Mouse (Mus musculus): ENCODE results near the gene Usp29.
A peak's percentile ranks its signal among the peaks of the same experiment; 100 is the strongest.

The Usp29 gene

DNA sequence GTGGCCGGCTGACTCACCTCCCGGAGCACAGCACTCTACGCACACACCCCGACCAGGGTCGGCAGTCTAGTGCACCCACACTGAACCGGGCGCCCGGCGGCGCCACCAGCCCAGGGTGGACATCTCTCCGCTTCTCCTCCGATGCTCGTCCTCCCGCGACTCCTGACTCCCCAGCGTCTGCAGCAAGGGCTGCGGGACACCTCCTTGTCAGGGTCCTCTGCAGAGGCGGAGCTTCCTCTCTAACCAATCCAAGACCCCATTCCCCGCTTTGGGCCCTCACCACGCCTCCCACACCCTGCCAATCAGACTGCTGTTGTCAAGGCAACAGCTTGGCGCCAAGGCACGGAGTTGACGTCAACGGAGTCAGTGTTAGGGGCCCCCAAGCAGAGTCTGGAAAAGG, at the start of gene Usp29, which contains the start of gene Peg3:
Gene Usp29 (plus strand): TSS at position 338 of the 400 bp plus-strand sequence.
Gene Peg3 (minus strand): TSS at position 191 of the 400 bp plus-strand sequence.
- peak; percentile 78 for DNase-seq (ENCODE audit: low read depth, low spot score)

- DNase-seq (ENCODE audit: low read depth, low spot score) = no peak
Observed at GRCm38 (mm10) chr7:6685511-6685910, 44.9 kb upstream of the Usp29 start.

- peak; percentile 66 for DNase-seq (ENCODE audit: low read depth, low spot score)
Observed at GRCm38 (mm10) chr7:6696241-6697045, 33.9 kb upstream of the Usp29 start, which contains the start of gene Zim1. TSS of gene Zim1 (minus strand) at chr7:6696450.

DNA sequence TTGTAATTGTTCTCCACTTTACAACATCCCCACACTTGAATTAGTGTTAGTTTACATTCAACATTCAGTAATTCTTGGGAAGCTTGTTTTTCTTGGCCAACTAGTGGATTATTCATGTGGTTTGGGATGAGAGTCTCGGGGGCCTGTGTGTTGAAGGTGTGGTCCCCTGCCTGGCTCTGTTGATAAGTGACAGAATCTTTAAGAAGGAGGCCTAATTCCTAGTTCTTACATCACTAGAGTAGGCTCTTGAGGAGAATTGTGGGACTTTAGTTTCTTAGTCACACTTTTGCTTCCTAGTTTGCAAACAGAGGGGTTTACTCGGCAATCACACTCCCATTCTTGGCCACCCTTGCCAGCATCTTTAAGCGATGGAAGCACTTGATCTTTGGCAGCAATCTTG, 31.1 kb upstream of the Usp29 start:
- no peak for DNase-seq (ENCODE audit: low read depth, low spot score)

DNA sequence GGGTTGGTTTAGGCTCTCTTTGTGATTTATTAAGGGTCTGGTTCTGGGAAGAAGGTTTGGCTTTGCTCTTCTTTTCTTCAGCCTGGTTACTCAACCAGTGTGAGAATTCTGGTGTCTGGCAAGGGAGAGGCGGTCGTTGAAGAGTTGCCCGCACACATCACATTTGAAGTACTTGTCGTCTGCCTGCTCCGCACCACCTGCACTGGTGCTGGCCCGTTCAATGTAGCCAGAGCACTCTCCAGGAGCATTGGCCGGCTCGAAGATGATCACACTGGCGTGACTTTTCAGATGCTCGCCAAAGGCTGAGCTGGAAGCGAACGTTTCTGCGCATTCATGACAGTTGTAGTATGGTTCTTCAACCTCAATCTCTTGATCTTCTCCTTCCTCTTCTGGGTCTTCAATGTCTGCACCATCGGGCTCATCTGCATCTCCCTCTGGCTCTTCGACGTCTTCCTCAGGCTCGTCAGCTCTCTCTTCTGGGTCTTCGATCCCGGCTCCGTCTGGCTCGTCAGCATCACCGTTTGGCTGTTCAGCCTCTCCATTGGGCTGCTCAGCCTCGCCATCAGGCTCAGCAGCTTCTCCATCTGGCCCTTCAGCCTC, 22.9 kb upstream of the Usp29 start:
- DNase-seq (ENCODE audit: low read depth, low spot score) = no peak

DNA sequence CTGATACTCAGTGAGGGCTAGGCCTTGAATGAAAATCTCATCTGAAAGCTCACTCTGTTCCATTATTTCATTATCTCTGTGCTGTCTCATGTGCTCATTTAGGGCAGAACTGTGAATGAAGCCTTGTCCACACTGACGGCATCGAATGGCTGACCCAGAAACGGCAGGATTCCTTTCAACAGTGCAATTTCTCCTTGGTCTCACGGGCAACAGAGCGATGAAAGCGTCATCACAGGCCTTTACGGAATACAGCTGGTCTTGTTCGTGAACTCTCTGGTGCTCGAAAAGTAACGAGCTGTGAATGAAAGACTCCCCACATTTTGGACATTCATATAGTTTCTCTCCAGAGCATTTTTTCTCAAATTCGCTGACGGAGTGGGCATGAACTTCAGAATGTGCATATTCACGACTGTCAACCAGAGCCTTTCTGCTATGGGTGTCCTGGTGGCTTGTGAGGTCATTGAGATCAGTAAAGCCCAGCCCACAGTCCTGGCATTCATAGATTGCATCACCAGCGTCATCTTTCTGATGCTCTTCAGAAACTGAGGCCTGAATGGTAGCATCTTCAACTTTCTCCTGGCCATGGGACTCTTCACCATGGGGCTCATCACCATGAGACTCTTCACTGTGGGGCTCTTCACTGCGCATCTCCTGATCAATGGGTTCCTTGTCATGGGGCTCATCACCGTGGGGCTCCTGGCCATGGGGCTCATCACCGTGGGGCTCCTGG, 21.8 kb upstream of the Usp29 start:
- no peak for DNase-seq (ENCODE audit: low read depth, low spot score)

GRCm38 (mm10) chr7:6709396-6709795, 21.0 kb upstream of the Usp29 start:
- DNase-seq (ENCODE audit: low read depth, low spot score) = no peak

- peak; percentile 84 for DNase-seq (ENCODE audit: low read depth, low spot score)
Observed at GRCm38 (mm10) chr7:6727351-6728121, 2.8 kb upstream of the Usp29 start.

- DNase-seq (ENCODE audit: low read depth, low spot score) = peak; percentile 92
Observed at GRCm38 (mm10) chr7:6728263-6728931, 2.0 kb upstream of the Usp29 start.

DNA sequence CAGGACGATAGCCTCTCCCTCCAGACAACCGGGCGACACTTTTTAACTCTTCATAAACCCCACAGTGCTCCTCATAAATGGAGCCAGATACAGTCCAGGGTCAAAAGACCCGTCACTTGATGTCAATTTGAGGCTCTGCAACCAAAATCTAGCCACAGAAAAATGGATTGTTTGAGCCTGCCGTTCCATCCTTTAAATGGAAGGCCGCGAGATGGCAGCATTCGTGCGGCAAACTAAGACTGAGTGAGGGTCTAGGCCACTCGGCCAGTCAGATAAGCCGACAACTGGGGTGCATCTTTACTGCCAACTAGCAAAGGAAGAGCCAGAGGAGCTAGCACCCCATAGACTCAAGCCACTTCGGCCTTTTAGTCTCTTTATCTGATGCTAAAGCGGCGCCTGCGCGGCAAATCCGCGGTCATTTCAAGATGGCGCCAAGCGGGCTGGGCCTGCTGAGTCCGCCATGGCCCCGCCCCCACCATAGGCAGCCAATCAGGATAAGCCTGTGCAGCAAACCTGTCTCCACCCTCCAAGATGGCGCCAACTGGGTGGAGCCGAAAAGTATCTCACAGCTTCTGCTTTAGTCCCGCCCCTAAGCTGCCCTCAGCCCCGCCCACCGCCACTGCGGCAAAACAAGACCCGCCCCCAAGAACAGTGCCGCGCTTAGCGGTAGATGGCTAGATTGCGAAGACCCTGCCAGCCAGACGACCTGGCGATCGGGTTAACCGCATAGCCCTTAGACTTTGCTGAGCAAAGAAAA, 1.1 kb upstream of the Usp29 start:
- DNase-seq (ENCODE audit: low read depth, low spot score) = peak; percentile 89

- DNase-seq (ENCODE audit: low read depth, low spot score) = no peak
Observed at GRCm38 (mm10) chr7:6730801-6731200, 423 bp downstream of the Usp29 start.

GRCm38 (mm10) chr7:6731373-6731772, 995 bp downstream of the Usp29 start:
- no peak for DNase-seq (ENCODE audit: low read depth, low spot score)

DNA sequence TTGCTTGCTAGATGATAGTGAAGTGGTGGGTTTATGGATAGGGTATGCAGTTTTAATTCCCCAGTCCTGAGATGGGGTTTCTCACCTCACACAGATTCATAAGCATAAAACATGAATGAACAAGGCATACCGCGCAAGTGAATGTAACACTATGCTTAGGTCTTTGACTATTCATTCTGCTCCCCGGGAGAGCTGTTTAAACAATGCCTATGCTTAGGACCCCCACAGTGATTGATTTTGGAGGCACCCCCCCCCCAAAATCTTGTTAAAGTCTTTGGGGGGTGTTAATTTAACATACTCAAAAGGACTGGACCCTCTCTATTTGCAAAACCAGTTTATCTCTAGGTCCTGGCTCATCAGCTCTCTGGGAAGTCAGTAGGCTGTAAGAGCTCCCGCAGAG, 1.6 kb downstream of the Usp29 start:
- no peak for DNase-seq (ENCODE audit: low read depth, low spot score)

- no peak for DNase-seq (ENCODE audit: low read depth, low spot score)
Observed at GRCm38 (mm10) chr7:6736060-6736459, 5.7 kb downstream of the Usp29 start.

DNA sequence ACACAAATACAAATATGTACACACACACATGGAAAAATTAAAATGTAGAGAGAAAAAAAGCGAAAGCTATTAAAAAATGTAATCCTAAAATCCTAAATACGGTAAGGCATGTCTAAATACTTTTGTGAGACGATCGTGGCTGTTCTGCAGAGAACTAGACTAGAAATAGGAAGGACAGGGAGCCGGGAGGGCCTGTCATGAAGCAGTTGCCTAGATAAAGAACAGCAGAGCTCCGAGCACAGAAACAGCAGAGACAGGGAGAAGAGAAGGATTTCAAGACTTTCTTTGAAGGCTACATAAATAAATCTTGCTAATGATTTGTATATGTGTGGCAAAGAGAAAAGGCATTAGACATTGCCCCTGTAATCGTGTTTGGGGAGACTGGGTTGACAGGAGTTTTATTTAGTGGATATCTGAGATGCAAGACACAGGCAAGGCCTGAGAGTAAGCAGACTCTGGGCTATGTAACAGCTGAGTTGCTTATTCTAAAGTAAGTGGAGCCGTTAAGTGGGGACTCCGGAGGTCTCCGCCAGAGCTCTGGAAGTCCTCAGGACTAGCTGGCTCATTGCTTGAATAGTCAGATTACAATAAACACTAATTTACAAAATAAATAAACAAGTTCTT, 14.0 kb downstream of the Usp29 start:
- no peak for DNase-seq (ENCODE audit: low read depth, low spot score)

DNA sequence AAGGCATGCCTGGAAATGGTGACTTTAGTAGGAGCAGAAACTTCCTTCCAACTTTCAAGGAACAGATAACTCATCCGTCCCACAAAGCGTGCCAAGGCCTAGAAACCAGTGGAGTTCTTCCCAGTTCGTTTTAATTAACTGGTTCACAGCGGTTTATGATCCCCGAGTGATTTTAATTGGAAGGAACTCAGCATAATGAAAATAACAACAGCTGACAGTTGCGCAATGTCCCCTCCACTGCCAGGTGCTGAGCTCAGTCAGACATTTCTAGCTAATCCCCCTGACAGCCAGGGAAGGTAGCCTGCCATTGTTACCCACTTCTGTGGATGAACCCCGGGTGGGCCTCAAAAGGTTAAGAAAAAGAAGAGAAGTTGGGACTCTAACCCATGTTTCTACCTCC, 18.8 kb downstream of the Usp29 start:
- DNase-seq (ENCODE audit: low read depth, low spot score) = no peak

DNA sequence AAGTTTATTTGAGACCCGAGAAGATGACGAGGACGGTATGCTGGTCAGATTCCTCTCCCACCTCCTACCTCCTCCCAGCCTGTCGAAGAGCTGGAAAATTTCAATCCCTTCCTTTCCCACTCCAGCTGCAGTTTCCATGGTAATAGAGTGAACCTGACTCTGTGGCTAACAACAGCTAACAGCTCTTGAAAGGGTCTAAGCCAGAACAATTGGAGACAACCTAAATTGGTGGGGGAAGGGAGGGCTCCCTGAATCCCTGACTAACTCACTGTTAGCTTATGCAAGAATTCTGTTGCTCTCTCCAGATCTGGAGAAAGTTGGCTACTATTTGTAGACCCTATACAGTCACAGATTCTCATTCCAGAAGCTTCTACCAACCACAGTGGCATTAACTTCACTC, 23.1 kb downstream of the Usp29 start:
- DNase-seq (ENCODE audit: low read depth, low spot score) = no peak

DNA sequence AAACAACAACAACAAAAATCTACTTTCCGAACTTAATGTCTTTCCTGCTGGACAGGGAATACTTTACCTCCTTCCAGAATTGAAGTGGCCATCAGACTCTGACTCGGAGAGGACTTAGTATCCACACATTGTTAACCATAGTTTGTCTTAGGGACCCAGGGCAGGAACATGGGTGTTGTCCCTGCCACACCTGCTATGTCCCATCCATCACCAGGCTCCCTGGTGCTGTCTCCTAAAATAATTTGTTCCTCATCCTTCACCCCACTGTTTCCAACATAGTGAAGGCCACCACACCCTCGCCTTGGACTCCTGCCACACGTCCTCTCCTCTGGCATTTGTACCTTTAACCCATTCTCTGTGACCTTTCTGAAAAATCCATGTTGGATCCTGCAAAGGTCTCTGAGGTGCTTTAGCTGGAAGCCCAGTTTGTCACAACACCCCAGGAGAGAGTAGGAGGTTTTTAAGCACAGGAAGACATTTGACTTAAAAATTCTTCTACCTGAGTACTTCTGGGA, 26.5 kb downstream of the Usp29 start:
- DNase-seq (ENCODE audit: low read depth, low spot score) = no peak

GRCm38 (mm10) chr7:6759698-6760097, 29.3 kb downstream of the Usp29 start:
- no peak for DNase-seq (ENCODE audit: low read depth, low spot score)

DNA sequence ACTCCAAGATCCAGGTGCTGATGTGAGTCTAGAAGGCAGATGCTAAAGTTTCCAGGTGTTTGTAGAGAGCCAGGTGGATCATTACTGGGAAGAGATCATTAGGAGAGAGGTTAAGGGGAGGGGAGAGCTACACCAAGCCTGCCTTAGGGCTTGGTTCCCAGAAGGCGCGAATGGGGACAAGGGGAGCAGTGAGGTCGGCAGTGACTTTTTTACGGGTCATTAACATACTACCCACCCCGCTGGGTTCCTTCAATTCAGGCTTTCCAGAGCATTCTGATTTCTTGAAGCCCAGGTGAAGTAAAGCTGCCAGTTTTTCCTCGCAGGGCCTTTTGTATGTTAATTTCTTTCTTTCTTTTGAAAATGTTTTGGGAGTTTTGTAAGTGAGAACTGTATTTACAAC, 29.8 kb downstream of the Usp29 start:
- no peak for DNase-seq (ENCODE audit: low read depth, low spot score)

Measured in retina, postnatal 7 days (tissue).